Mouse (Mus musculus) spleen, postnatal 36 days (tissue): ENCODE measurements around the gene Gm5485.

Source experiments
- DNase-seq, 2 experiments: peaks; one replicate each; pipeline ENCODE4 v3.0.0; 2022; ENCODE audit warnings: low spot score in 2 of 2, mixed read lengths in 1 of 2

The Gm5485 gene

GRCm38 (mm10) chr16:48412246-48412645 is at the start of gene Gm5485:
Gm5485 (minus strand) TSS chr16:48412416.
- DNase-seq = no peak

DNA sequence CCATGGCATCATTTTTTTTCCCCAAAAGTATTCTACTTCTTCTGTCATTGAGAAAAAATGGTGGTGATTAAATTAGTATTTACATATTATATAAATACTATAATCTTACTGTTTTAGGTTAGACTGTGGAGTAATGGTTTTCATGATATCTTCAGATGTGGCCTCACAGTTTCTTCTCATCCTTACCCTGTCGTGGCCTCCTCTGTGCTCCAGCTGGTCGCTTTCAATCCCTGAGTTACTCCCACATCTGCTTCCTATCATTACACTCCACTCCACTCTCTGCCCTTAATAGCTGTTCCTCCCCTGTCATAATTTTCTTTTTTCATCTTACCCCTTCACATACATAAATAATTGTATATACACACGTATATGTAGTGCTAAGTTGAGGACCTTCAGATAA is 41.0 kb upstream of the Gm5485 start:
- no peak for DNase-seq

GRCm38 (mm10) chr16:48446161-48446925 is 34.1 kb upstream of the Gm5485 start:
- no peak for DNase-seq

- no peak for DNase-seq
Observed at GRCm38 (mm10) chr16:48444589-48444988, 32.4 kb upstream of the Gm5485 start.

GRCm38 (mm10) chr16:48437476-48437875 is 25.3 kb upstream of the Gm5485 start:
- no peak for DNase-seq

DNA sequence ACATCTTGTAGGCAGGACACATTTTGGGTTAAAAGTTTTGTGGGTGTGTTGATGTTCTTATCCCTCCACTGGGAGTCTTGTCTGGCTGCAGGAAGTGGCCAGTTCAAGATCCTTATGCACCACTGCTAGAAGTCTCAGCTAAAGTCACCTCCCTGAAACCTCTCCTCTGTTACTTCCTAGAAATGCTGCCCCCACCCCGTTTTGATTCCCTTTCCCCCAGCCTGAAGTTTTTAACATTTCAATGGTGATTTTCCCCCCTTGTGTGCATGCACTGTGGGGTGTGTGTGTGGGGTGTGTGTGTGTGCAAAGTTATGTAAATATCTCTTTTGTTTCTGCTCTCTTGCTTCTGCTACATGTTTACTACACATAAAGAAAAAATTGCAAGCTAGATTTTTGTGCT is 23.2 kb upstream of the Gm5485 start:
- no peak for DNase-seq

GRCm38 (mm10) chr16:48431027-48431426 is 18.8 kb upstream of the Gm5485 start, which contains the start of gene Morc1:
Morc1 (plus strand) TSS chr16:48431237.
- no peak for DNase-seq

GRCm38 (mm10) chr16:48429427-48429826 is 17.2 kb upstream of the Gm5485 start:
- DNase-seq = no peak

GRCm38 (mm10) chr16:48424069-48424468 is 11.9 kb upstream of the Gm5485 start:
- DNase-seq = no peak

DNA sequence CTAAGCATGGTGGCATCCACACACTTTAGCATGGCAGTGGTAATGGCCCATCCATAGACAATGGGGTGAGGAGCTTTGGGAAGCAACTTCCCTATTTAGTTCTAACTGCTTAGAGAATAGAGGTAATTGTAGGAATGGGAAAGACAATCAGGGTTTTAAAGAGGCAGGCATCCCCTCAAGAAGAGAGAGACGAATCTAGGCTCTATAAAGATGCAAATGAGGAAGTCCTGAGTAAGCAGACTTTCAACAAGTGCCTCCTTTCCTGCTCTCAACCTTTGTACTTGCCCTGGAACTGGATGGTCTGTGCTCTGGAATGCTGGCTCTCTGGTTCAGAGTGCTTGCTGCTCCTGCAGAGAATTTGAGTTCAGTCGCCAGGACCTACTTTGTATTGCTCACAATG is 10.3 kb upstream of the Gm5485 start:
- DNase-seq = no peak

GRCm38 (mm10) chr16:48419035-48419434 is 6.8 kb upstream of the Gm5485 start:
- no peak for DNase-seq

DNA sequence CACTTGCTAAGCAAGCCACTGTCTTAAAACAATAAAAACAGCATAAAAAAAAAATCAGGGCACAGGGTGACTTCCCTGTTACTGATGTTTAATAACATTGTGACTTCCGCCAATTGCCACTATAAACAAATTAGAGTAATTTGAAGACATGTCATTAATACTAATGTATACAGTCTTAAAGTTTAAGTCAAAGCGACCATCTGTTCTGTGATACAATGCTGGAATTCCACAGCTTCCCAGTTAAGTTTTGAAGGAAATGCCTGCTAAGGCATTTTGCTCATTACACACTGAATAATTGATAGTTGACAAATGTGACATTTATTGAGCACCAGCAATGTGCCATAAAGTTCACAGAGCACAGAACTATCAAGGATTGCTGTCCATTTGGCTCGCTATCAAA is 6.3 kb upstream of the Gm5485 start:
- no peak for DNase-seq

- no peak for DNase-seq
Observed at GRCm38 (mm10) chr16:48410125-48410524, 2.1 kb downstream of the Gm5485 start.

DNA sequence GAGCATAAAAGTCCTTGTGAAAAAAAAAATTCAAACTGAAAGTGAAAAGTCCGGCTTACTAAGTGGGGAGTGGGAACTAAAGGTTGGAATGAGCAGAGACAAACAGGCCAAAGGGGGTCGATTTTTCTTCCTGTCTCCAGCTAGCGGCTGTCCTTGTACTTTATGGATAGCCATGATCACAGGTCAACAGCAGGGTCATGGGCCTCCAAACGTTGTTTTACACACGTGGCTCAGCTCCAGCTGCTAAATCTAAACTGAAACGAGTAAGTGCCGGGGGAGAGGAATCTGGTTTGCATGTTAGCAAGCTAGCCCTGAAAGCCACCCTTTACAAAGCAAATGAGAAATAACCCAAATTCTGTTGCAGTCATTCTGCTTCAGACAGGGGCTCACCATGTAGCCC is 2.6 kb downstream of the Gm5485 start:
- no peak for DNase-seq

DNA sequence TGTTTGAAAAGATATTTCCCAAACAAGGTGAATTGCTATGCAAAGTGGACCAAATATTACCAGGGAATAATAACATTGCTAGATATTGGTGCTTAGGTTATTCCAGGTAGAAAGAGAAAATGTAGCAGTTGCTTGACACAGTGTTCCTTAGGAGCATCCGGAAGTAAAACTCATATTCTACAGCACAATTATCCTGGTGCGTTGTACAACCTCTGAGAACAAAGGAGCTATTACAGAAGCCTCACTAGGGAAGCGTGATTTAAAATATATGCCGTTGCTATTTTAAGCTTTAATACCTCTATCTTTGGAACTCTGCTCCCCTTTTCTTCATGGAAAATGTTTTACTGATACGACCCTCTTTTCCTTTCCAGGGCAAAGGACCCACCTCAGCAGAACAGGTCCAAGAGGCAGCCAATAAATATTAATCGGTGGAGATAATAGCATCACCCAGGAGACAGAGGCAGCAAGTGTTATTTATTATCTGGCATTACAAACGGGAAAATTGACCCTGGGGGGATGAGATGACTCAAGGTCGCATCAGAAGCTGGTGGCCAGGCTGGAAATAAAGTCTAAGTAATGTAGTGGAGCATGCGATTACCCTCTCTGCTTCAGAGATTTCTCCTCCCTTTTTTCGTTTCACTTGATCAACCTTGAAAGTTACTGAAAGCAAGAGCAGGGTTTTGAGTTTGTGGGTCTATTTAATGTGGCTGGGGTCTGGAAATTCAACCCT is 6.4 kb downstream of the Gm5485 start:
- DNase-seq = no peak

DNA sequence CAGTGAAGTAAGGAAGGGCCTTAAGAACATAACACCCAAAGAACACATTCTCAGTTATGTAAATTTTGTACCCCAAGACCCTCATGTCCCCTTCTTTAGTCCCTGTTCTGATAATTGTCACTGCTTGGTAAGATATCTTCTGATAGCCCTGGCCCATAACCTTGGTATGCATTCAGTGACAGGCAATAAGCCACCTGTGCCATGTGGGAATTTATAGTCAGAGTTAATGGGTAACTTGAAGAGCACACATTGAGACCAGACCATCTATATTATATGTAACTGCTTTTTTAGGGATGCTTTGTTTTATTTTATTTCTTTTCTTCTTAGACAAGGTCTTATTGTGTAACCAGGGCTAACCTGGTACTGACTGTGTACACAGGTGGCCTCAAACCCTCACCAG is 8.2 kb downstream of the Gm5485 start:
- no peak for DNase-seq

DNA sequence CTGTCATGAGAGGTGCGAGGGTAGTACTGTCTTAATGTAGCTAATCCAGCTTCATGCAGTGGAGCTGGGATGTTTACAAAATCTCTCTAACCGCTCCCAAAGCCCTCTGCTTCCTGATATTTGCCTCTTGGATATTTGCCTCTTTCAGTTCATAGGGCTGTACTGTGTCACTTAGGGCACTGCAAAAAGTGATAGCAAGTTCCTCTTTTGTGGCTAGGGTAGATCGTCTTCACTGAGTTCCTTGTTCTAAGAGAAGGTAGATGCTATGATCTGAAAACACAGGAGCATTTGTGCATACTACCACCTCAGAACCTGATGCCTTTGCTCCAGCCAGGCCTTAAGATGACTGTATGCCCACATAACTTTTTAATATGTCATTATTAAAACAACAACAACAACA is 8.8 kb downstream of the Gm5485 start:
- DNase-seq = no peak

- no peak for DNase-seq
Observed at GRCm38 (mm10) chr16:48402963-48403362, 9.3 kb downstream of the Gm5485 start.

DNA sequence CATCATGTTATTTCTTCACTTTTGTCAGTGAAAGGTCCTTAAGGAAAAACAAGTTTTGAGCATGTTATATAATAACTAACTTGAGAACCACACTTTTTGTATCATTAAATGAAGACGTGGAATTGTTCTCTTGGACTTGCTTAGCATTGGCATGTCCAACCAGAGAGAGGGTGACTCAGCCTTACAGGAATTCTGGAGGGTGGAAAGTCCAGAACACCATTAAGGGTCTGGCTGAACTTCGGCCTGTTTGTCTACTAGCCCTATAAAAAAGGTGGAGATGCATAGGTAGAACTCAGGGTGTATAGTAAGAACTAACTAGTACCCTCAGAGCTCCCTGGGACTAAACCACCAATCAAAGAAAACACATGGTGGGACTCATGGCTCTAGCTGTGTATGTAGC is 16.9 kb downstream of the Gm5485 start:
- DNase-seq = no peak

- no peak for DNase-seq
Observed at GRCm38 (mm10) chr16:48386982-48387381, 25.2 kb downstream of the Gm5485 start.

GRCm38 (mm10) chr16:48383582-48384257 is 28.5 kb downstream of the Gm5485 start:
- no peak for DNase-seq

GRCm38 (mm10) chr16:48373711-48374485 is 38.3 kb downstream of the Gm5485 start:
- no peak for DNase-seq
